Comparison of ENCODE assay signal across 13 mouse cellular contexts in the genomic region with DNA sequence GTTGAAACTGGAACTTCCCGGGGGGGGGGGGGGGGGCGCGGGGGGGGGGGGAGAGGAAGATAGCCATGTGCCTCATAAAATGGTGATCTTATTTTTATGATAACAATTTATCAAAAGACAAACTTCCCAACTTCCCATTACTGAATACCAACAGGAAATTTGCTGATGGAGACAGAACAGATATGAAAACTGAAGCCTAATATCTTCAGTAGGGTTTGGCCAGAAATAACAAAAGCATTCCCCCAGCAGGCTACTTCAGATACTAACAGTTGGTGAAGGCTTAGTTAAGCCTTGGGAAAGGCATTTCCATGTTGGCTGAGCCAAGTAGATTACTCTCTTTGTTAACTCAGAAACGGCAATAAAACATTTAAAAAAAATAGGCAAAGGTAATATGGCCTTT.
"Had no signal": no experiment of that assay in that cellular context is flagged by ENCODE, and none has a peak within 500 bp of the region (broad histone marks: within the 10 kb centered on the region; RNA-seq: fewer than 3 reads in every experiment).

No protein-coding gene starts in this region.

- H3K9ac ChIP-seq: limb, embryonic 12.5 days; limb, embryonic 15.5 days; liver, embryonic 14.5 days; liver, postnatal 0 days; lung, embryonic 14.5 days; midbrain, embryonic 13.5 days had no signal

- H3K27ac ChIP-seq: limb, embryonic 12.5 days; liver, embryonic 14.5 days; macrophage; midbrain, embryonic 13.5 days had no signal

- H3K27me3 ChIP-seq: limb, embryonic 12.5 days; limb, embryonic 15.5 days; midbrain, embryonic 13.5 days had no signal

- DNase-seq: kidney, postnatal 14 days; kidney, postnatal 4 days; liver, postnatal 0 days; lung, embryonic 14.5 days; thymus, adult 18-20 months; thymus, postnatal 36 days had no signal

- H3K9me3 ChIP-seq: limb, embryonic 12.5 days; limb, embryonic 15.5 days; midbrain, embryonic 13.5 days had no signal

- ATAC-seq: liver, postnatal 0 days; lung, postnatal 0 days had no signal

- H3K4me3 ChIP-seq: limb, embryonic 12.5 days; limb, embryonic 15.5 days; midbrain, embryonic 13.5 days had no signal

- H3K36me3 ChIP-seq: limb, embryonic 12.5 days; limb, embryonic 15.5 days; midbrain, embryonic 13.5 days had no signal

- H3K4me2 ChIP-seq: limb, embryonic 12.5 days; limb, embryonic 15.5 days; liver, embryonic 11.5 days; lung, embryonic 14.5 days; midbrain, embryonic 13.5 days had no signal
